Mouse (Mus musculus): Measurements from ENCODE around the gene Lrrc8b. TPM values are rescaled to one million over a fixed set of nuclear protein-coding genes. Genes with fewer than 3 reads are reported as not detected.
A peak's percentile ranks its signal among the peaks of the same experiment; 100 is the strongest.

The Lrrc8b gene
- polyA plus RNA-seq (2015; fragmentation: Nextera tagmentation; extraction: Ambion mirVana), result 17.6 and 18.8 TPM in 2 replicates

DNA sequence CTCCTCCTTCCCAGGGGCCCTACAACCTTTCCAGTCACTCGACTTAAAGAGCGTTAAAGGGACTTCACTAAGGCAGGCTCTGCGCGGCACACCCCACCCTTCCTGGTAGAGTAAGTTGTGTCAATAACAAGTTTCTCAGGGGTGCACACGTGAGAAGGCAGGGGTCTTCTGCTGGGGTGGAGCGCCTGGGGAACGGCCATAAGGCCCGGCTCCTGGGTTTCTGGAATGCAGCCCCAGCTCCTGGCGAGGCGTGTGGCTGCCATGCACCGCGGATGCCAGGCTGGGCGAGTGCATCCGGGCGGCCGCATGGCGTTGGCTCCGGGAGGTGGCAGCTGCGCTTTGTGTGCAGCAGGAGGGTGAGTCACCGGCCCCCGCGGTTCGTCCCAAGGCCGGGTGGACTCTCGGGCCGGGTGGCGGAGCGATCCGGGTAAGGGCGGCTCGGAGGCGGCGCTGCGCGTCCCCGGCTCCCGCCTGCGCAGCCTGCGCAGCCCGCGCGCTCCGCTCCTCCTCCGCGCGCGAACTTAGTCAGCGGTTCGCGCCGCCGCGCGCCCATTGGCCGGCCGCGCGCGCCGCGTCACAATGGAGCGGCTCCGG lies at the start of gene Lrrc8b:
TSS of gene Lrrc8b (plus strand) at position 578 of the 594 bp plus-strand sequence.
- Histone ChIP-seq H3K4me1 (replicated peaks; ENCODE audit: control insufficient read depth, insufficient read depth, low read length) (peaks cover 12% of the 10 kb centered on the region), H3K9me3 (ENCODE audit: control insufficient read depth, low read length) (peaks cover 9% of the 10 kb centered on the region), H3K9ac (replicated peaks; ENCODE audit: low read depth, low read length) (peak within 1 kb of the TSS; percentile 91), H3K27me3 (replicated peaks; ENCODE audit: control insufficient read depth, insufficient read depth, low read length) (no peaks in the 10 kb centered on the region), H3K36me3 (ENCODE audit: control insufficient read depth, insufficient read depth) (peaks cover 6% of the 10 kb centered on the region), H3K4me2 (ENCODE audit: low read length) (peak within 1 kb of the TSS; percentile 89), H3K27ac (ENCODE audit: low read length) (peak within 1 kb of the TSS; percentile 89), H3K4me3 (replicated peaks; ENCODE audit: low read length) (peak within 1 kb of the TSS; percentile 67)
- peak; percentile 97 for ATAC-seq
- WGBS, result under 1% methylated on average over 63 of the region's 63 CpGs

GRCm38 (mm10) chr5:105381482-105381881 lies 34.1 kb upstream of the Lrrc8b start:
- ATAC-seq, result no peak
- Histone ChIP-seq H3K9me3 (ENCODE audit: control insufficient read depth, low read length) (no peaks in the 10 kb centered on the region), H3K27me3 (replicated peaks; ENCODE audit: control insufficient read depth, insufficient read depth, low read length) (no peaks in the 10 kb centered on the region), H3K36me3 (ENCODE audit: control insufficient read depth, insufficient read depth) (no peaks in the 10 kb centered on the region), H3K4me3 (replicated peaks; ENCODE audit: low read length) (no peak overlapping the region), H3K27ac (ENCODE audit: low read length) (no peak overlapping the region), H3K4me2 (ENCODE audit: low read length) (no peak overlapping the region), H3K4me1 (replicated peaks; ENCODE audit: control insufficient read depth, insufficient read depth, low read length) (no peaks in the 10 kb centered on the region), H3K9ac (replicated peaks; ENCODE audit: low read depth, low read length) (no peak overlapping the region)
- WGBS, result 89% methylated on average over 2 of the region's 2 CpGs

- no peak overlapping the region for H3K4me2 ChIP-seq (ENCODE audit: low read length)
- H3K27me3 ChIP-seq (replicated peaks; ENCODE audit: control insufficient read depth, insufficient read depth, low read length), result no peaks in the 10 kb centered on the region
- 0 out of 2 replicates have a peak, but pooled peaks cover 2% of the 10 kb centered on the region for H3K9me3 ChIP-seq (ENCODE audit: control insufficient read depth, low read length)
- no peak for ATAC-seq
- H3K27ac ChIP-seq (ENCODE audit: low read length), result no peak overlapping the region
- H3K9ac ChIP-seq (replicated peaks; ENCODE audit: low read depth, low read length), result no peak overlapping the region
- no peaks in the 10 kb centered on the region for H3K4me1 ChIP-seq (replicated peaks; ENCODE audit: control insufficient read depth, insufficient read depth, low read length)
- H3K36me3 ChIP-seq (ENCODE audit: control insufficient read depth, insufficient read depth), result no peaks in the 10 kb centered on the region
- H3K4me3 ChIP-seq (replicated peaks; ENCODE audit: low read length), result no peak overlapping the region
- 75% methylated on average over 2 of the region's 2 CpGs for WGBS
Observed at GRCm38 (mm10) chr5:105390346-105390745, 25.2 kb upstream of the Lrrc8b start.

DNA sequence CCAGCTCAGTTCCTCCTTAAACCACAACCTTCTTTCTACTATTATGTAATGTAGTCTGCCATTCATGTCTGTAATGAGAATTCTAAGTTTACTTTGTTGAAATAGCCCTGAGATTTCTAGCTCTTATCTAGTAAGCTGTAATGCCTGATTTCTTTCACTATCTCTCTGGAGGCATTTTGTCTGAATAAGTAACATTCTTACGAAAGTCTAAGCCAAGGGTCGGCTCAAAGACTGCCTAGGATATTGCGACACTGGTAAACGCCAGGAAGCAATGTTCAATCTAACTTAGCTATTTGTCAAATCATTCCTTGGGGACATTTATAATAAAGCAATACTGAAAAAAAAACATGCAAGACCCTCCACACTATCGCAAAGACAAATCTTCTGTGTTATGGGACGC lies 21.8 kb upstream of the Lrrc8b start:
- 95% methylated on average over 6 of the region's 6 CpGs for WGBS
- no peak overlapping the region for H3K27ac ChIP-seq (ENCODE audit: low read length)
- no peak overlapping the region for H3K4me3 ChIP-seq (replicated peaks; ENCODE audit: low read length)
- H3K4me1 ChIP-seq (replicated peaks; ENCODE audit: control insufficient read depth, insufficient read depth, low read length), result no peaks in the 10 kb centered on the region
- H3K9ac ChIP-seq (replicated peaks; ENCODE audit: low read depth, low read length), result no peak overlapping the region
- no peak for ATAC-seq
- 0 out of 2 replicates have a peak, but pooled peaks cover 2% of the 10 kb centered on the region for H3K9me3 ChIP-seq (ENCODE audit: control insufficient read depth, low read length)
- H3K36me3 ChIP-seq (ENCODE audit: control insufficient read depth, insufficient read depth), result no peaks in the 10 kb centered on the region
- no peak overlapping the region for H3K4me2 ChIP-seq (ENCODE audit: low read length)
- no peaks in the 10 kb centered on the region for H3K27me3 ChIP-seq (replicated peaks; ENCODE audit: control insufficient read depth, insufficient read depth, low read length)

GRCm38 (mm10) chr5:105395188-105395587 lies 20.4 kb upstream of the Lrrc8b start:
- no peak overlapping the region for H3K9ac ChIP-seq (replicated peaks; ENCODE audit: low read depth, low read length)
- 0 out of 2 replicates have a peak, but pooled peaks cover 2% of the 10 kb centered on the region for H3K9me3 ChIP-seq (ENCODE audit: control insufficient read depth, low read length)
- 88% methylated on average over 4 of the region's 4 CpGs for WGBS
- no peaks in the 10 kb centered on the region for H3K27me3 ChIP-seq (replicated peaks; ENCODE audit: control insufficient read depth, insufficient read depth, low read length)
- H3K4me3 ChIP-seq (replicated peaks; ENCODE audit: low read length), result no peak overlapping the region
- ATAC-seq, result no peak
- no peak overlapping the region for H3K27ac ChIP-seq (ENCODE audit: low read length)
- H3K4me1 ChIP-seq (replicated peaks; ENCODE audit: control insufficient read depth, insufficient read depth, low read length), result peaks cover 11% of the 10 kb centered on the region
- H3K4me2 ChIP-seq (ENCODE audit: low read length), result no peak overlapping the region
- H3K36me3 ChIP-seq (ENCODE audit: control insufficient read depth, insufficient read depth), result no peaks in the 10 kb centered on the region

- no peak for ATAC-seq
- WGBS, result 83% methylated on average over 6 of the region's 6 CpGs
- no peak overlapping the region for H3K9ac ChIP-seq (replicated peaks; ENCODE audit: low read depth, low read length)
- no peak overlapping the region for H3K4me2 ChIP-seq (ENCODE audit: low read length)
- H3K27me3 ChIP-seq (replicated peaks; ENCODE audit: control insufficient read depth, insufficient read depth, low read length), result no peaks in the 10 kb centered on the region
- H3K36me3 ChIP-seq (ENCODE audit: control insufficient read depth, insufficient read depth), result no peaks in the 10 kb centered on the region
- no peaks in the 10 kb centered on the region for H3K9me3 ChIP-seq (ENCODE audit: control insufficient read depth, low read length)
- peaks cover 17% of the 10 kb centered on the region for H3K4me1 ChIP-seq (replicated peaks; ENCODE audit: control insufficient read depth, insufficient read depth, low read length)
- H3K27ac ChIP-seq (ENCODE audit: low read length), result no peak overlapping the region
- no peak overlapping the region for H3K4me3 ChIP-seq (replicated peaks; ENCODE audit: low read length)
Observed at GRCm38 (mm10) chr5:105398966-105399365, 16.6 kb upstream of the Lrrc8b start.

- peaks cover 17% of the 10 kb centered on the region for H3K4me1 ChIP-seq (replicated peaks; ENCODE audit: control insufficient read depth, insufficient read depth, low read length)
- no peaks in the 10 kb centered on the region for H3K36me3 ChIP-seq (ENCODE audit: control insufficient read depth, insufficient read depth)
- H3K4me2 ChIP-seq (ENCODE audit: low read length), result peak overlapping the region; percentile 63
- H3K9me3 ChIP-seq (ENCODE audit: control insufficient read depth, low read length), result no peaks in the 10 kb centered on the region
- no peaks in the 10 kb centered on the region for H3K27me3 ChIP-seq (replicated peaks; ENCODE audit: control insufficient read depth, insufficient read depth, low read length)
- WGBS, result 16% methylated on average over 13 of the region's 13 CpGs
- H3K27ac ChIP-seq (ENCODE audit: low read length), result peak overlapping the region; percentile 81
- peak overlapping the region; percentile 44 for H3K4me3 ChIP-seq (replicated peaks; ENCODE audit: low read length)
- H3K9ac ChIP-seq (replicated peaks; ENCODE audit: low read depth, low read length), result peak overlapping the region; percentile 38
- ATAC-seq, result peak; percentile 67
Observed at GRCm38 (mm10) chr5:105399631-105400423, 15.7 kb upstream of the Lrrc8b start.

DNA sequence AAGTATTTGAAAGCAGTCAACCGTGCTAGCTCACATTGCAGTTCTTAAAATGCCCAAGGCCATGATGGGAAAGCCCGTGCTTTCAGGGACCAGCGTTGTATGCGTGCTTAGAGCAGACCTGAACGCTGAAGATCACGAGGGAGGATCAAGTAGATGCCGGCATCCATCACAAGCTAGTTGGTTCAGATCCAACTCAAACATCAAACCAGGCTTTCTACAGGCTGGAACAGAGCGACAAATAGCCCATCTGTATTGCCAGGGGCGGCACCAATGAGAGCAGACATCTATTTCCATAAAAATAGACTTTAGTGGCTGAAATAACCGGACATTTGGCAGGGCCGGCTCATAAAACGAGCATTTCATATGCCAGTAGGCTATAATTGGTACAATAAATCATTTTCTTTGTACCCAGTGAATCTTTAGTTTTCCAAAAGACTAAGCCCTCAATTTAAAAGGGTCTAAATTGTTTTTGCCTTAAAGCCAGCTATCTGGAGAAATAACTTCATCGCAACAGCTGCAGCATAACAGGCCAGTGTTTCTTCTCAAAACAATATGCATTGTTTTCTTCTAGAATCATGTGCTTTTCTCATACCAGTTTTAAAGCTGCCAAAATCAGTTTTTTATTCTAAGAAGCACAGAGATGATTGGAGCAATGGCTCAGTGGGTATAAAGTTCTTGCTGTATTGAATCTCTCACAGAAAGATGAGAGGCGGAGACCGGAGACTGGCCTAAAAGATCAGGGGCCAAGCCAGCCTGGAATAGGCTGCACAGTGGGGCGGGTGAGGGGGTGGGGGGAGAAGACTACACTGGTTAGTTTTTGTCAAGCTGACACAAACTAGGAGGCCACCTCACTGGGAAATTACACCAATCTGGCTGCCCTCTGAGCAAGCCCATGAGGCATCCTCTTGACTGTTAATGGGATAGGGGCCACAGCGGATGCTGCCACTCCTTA lies 14.9 kb upstream of the Lrrc8b start:
- peak overlapping the region; percentile 63 for H3K4me2 ChIP-seq (ENCODE audit: low read length)
- no peaks in the 10 kb centered on the region for H3K9me3 ChIP-seq (ENCODE audit: control insufficient read depth, low read length)
- 12% methylated on average over 17 of the region's 17 CpGs for WGBS
- H3K36me3 ChIP-seq (ENCODE audit: control insufficient read depth, insufficient read depth), result no peaks in the 10 kb centered on the region
- H3K27me3 ChIP-seq (replicated peaks; ENCODE audit: control insufficient read depth, insufficient read depth, low read length), result no peaks in the 10 kb centered on the region
- peak overlapping the region; percentile 38 for H3K9ac ChIP-seq (replicated peaks; ENCODE audit: low read depth, low read length)
- peak overlapping the region; percentile 81 for H3K27ac ChIP-seq (ENCODE audit: low read length)
- peak; percentile 91 for ATAC-seq
- H3K4me3 ChIP-seq (replicated peaks; ENCODE audit: low read length), result peak overlapping the region; percentile 44
- H3K4me1 ChIP-seq (replicated peaks; ENCODE audit: control insufficient read depth, insufficient read depth, low read length), result peaks cover 17% of the 10 kb centered on the region

DNA sequence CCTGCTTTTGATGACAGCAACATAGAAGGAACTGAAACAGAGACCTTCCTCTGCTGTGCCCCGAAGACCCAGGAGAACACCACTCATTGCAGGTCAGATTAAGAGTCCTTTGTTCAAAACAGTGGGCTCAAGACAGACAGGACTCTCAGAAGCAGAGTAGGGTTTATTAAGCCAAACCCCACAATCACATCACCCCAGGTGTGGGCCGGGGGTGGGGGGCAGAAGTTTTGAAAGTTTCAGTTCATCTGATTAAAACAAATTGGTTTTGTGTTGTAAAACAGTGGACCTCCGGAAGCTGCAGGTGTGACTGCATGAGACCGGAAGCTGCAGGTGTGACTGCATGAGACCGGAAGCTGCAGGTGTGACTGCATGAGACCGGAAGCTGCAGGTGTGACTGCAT lies 14.0 kb upstream of the Lrrc8b start:
- no peak overlapping the region; the same call in 1 of the 2 replicates for H3K27ac ChIP-seq (ENCODE audit: low read length)
- no peaks in the 10 kb centered on the region for H3K9me3 ChIP-seq (ENCODE audit: control insufficient read depth, low read length)
- H3K4me1 ChIP-seq (replicated peaks; ENCODE audit: control insufficient read depth, insufficient read depth, low read length), result peaks cover 17% of the 10 kb centered on the region
- 86% methylated on average over 5 of the region's 6 CpGs for WGBS
- no peaks in the 10 kb centered on the region for H3K36me3 ChIP-seq (ENCODE audit: control insufficient read depth, insufficient read depth)
- H3K27me3 ChIP-seq (replicated peaks; ENCODE audit: control insufficient read depth, insufficient read depth, low read length), result no peaks in the 10 kb centered on the region
- H3K9ac ChIP-seq (replicated peaks; ENCODE audit: low read depth, low read length), result no peak overlapping the region
- no peak overlapping the region for H3K4me2 ChIP-seq (ENCODE audit: low read length)
- no peak for ATAC-seq
- no peak overlapping the region for H3K4me3 ChIP-seq (replicated peaks; ENCODE audit: low read length)

Measured in forebrain, embryonic 16.5 days (tissue).